Mouse (Mus musculus) embryonic facial prominence, embryonic 14.5 days (tissue): ENCODE measurements around the gene Ppp1cb. TPM values are rescaled to one million over a fixed set of nuclear protein-coding genes. Genes with fewer than 3 reads are reported as not detected.

Experiments
- ATAC-seq: fragments of 200-750 bp; cut with Nextera tagmentation; 2 replicates; pipeline ENCODE4 v1.8.0; 2017; ENCODE audit warnings: low read depth, moderate number of reproducible peaks, moderate TSS enrichment
- DNase-seq: peaks from one replicate; pipeline ENCODE4 v3.0.0-alpha.2; 2015; ENCODE audit warnings: low spot score
- H3K27ac ChIP-seq: fragments of 300-500 bp; sonication (generic); replicated peaks from 2 replicates; pipeline ENCODE4 v1.5.1; 2014; ENCODE audit warnings: low read depth, mild to moderate bottlenecking, low read length, moderate library complexity
- H3K27me3 ChIP-seq: fragments of 300-500 bp; sonication (generic); replicated peaks from 2 replicates; pipeline ENCODE4 v1.6.1; 2014; ENCODE audit warnings: low read length; ENCODE audit not compliant: control insufficient read depth, insufficient read depth
- H3K36me3 ChIP-seq: fragments of 300-500 bp; sonication (generic); 2 replicates; pipeline ENCODE4 v1.6.1; 2014; ENCODE audit warnings: low read length, mixed read lengths; ENCODE audit not compliant: control insufficient read depth, insufficient read depth
- H3K4me1 ChIP-seq: fragments of 300-500 bp; sonication (generic); 2 replicates; pipeline ENCODE4 v1.6.1; 2014; ENCODE audit warnings: antibody characterized with exemption, low read length; ENCODE audit not compliant: control insufficient read depth, insufficient read depth
- H3K4me2 ChIP-seq: fragments of 300-500 bp; sonication (generic); 2 replicates; pipeline ENCODE4 v1.6.1; 2014; ENCODE audit warnings: low read depth, mild to moderate bottlenecking, low read length, moderate library complexity, mixed read lengths
- H3K4me3 ChIP-seq: fragments of 300-500 bp; sonication (generic); 2 replicates; pipeline ENCODE4 v1.5.1; 2014; ENCODE audit warnings: low read depth, mild to moderate bottlenecking, low read length
- H3K9ac ChIP-seq: fragments of 300-500 bp; sonication (generic); 2 replicates; pipeline ENCODE4 v1.6.1; 2014; ENCODE audit warnings: low read depth, mild to moderate bottlenecking, low read length, moderate library complexity, mixed read lengths
- H3K9me3 ChIP-seq: fragments of 300-500 bp; sonication (generic); 2 replicates; pipeline ENCODE4 v1.6.1; 2016; ENCODE audit warnings: low read length; ENCODE audit not compliant: control insufficient read depth
- WGBS: fragments of 180-500 bp; shearing (Covaris S2); extraction: QIAGEN DNeasy Blood & Tissue Kit; methylation state at CpG from one replicate; pipeline ENCODE4 v1.1.7; 2014; 5-methylcytosine and 5-hydroxymethylcytosine counted together
- polyA plus RNA-seq: library from polyadenylated mRNA; unstranded; fragments of >200 nt; fragmentation: Nextera tagmentation; extraction: Ambion mirVana; gene quantifications from 2 replicates; pipeline ENCODE4 v1.2.1, GENCODE M21; 2014

The Ppp1cb gene
- polyA plus RNA-seq, 1 experiment from 2014 or later, result 221 TPM

DNA sequence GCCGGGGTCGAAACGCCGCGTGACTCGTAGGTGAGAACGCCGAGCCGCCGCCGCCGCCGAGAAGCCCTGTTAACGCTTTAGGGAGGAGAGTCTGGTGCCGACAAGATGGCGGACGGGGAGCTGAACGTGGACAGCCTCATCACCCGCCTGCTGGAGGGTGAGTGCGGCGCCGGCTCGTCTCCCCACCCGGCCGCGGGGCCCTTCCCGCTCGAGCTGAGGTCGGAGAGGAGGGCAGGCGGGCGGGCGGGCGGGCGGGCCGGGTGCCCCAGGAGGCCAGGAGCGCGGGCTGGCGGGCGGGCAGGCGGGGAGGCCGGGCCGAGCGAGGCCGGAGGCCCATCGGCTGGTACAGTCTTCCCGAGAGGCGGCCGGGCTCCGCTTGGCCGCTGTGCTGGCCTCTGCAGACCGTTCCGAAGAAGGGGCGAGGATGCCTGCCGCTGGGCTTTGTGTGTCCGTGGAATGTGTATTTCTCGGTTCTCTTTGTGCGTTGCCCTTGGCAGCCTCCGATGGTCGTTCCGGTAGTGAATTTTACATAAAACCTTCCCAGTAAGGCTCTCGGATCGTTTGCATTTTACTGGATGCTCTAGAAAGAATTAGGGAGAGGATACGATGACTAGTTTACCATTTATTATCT, 723 bp downstream of the Ppp1cb start:
- H3K9ac ChIP-seq, result peak overlapping the region; percentile 99
- peak; percentile 44 for DNase-seq
- WGBS, result 0% methylated on average over 28 of the region's 63 CpGs
- no peaks in the 10 kb centered on the region for H3K27me3 ChIP-seq
- no peaks in the 10 kb centered on the region for H3K9me3 ChIP-seq
- H3K4me3 ChIP-seq, result peak overlapping the region; percentile 87
- H3K36me3 ChIP-seq, result no peaks in the 10 kb centered on the region
- peaks cover 6% of the 10 kb centered on the region; the same call in 1 of the 2 replicates for H3K4me1 ChIP-seq
- H3K4me2 ChIP-seq, result peak overlapping the region; percentile 62
- peak overlapping the region; percentile 100 for H3K27ac ChIP-seq
- ATAC-seq, result peak; percentile 77

- Histone ChIP-seq H3K27ac (peak overlapping the region; percentile 100), H3K9me3 (no peaks in the 10 kb centered on the region), H3K9ac (peak overlapping the region; percentile 99), H3K36me3 (no peaks in the 10 kb centered on the region), H3K27me3 (no peaks in the 10 kb centered on the region), H3K4me1 (peaks cover 6% of the 10 kb centered on the region; the same call in 1 of the 2 replicates), H3K4me3 (peak overlapping the region; percentile 87), H3K4me2 (peak overlapping the region; percentile 62)
- DNase-seq (peak; percentile 84), ATAC-seq (no peak)
- under 1% methylated on average over 19 of the region's 19 CpGs for WGBS
Measured at GRCm38 (mm10) chr5:32459882-32460751, 1.5 kb downstream of the Ppp1cb start.

DNA sequence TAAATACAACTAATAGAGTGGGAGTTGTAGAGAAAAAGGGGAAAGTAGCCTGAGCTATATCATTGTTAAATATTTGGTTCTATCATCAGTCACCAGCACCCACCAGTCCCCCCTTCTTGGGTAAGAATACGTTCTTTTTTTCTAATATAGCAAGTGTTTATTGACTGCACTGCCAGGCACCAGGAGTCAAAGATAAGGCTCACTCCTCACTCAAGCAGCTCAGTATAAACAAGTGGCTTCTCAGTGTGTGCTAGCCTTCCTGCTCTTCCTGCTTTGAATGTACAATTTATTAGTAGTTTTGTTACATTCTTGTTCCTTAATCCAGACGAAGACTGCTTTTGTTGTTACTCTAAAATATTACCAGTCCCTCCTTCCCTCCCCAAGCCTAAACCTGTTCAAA, 2.3 kb downstream of the Ppp1cb start:
- Histone ChIP-seq H3K9ac (peak overlapping the region; percentile 47), H3K36me3 (no peaks in the 10 kb centered on the region), H3K4me3 (peak overlapping the region; percentile 21), H3K27ac (no peak overlapping the region), H3K4me2 (peak overlapping the region; percentile 48), H3K27me3 (no peaks in the 10 kb centered on the region), H3K4me1 (peaks cover 6% of the 10 kb centered on the region; the same call in 1 of the 2 replicates), H3K9me3 (no peaks in the 10 kb centered on the region)
- DNase-seq (no peak), ATAC-seq (no peak)
- WGBS, result 36% methylated on average over 2 of the region's 2 CpGs

DNA sequence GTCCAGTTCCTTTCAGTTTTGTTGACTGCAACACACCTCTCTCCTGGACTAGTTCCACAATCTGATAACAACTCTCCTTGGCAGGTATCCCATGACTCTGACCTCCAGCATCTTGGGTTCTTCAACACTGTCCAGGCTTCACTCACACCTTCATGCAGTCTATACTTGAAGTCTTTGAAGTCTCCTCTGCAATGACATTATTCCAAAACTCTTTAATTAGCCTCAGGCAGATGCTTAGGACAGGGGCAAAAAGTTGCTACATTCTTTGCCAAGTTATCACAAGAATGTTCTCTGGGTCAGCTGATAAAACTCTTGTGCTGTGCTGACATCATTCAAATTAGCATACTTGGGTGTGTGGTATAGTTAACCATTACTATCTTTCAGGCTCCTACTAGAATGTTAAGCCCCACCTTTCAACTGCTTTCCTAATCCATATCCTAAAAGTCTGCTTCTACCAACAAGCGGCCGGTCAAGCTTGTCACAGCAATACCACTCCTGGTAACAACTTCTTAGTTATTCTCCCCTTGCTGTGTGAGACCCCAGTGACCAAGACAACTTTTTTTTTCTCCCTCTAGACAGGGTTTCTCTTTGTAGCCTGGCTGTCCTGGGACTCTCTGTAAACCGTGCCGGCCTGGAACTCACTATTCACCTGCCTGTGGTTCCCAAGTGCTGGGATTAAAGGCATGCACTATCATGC, 13.8 kb downstream of the Ppp1cb start:
- Histone ChIP-seq H3K4me3 (no peak overlapping the region), H3K27me3 (no peaks in the 10 kb centered on the region), H3K9ac (no peak overlapping the region), H3K4me1 (no peaks in the 10 kb centered on the region), H3K9me3 (no peaks in the 10 kb centered on the region), H3K36me3 (no peaks in the 10 kb centered on the region), H3K27ac (no peak overlapping the region), H3K4me2 (no peak overlapping the region)
- WGBS, result 89% methylated on average over 4 of the region's 4 CpGs
- no peak for ATAC-seq
- DNase-seq, result no peak

DNA sequence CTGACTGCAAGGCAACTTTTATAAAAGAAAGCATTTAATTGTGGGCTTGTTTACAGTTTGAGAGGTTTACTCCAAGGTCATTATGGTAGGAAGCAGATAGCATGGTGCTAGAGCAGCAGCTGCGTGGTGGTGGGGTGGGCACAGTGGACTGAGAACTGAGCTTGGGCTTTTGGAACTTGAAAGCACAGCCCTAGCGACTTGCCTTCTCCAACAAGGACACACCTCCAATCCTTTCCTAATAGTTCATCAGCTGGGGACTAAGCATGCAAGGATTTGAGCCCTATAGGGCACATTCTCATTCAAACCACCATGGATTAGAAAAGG, 14.3 kb downstream of the Ppp1cb start:
- Histone ChIP-seq H3K27me3 (no peaks in the 10 kb centered on the region), H3K9ac (no peak overlapping the region), H3K36me3 (no peaks in the 10 kb centered on the region), H3K4me3 (no peak overlapping the region), H3K4me2 (no peak overlapping the region), H3K4me1 (no peaks in the 10 kb centered on the region), H3K9me3 (no peaks in the 10 kb centered on the region), H3K27ac (no peak overlapping the region)
- WGBS, result 85% methylated on average over 2 of the region's 2 CpGs
- ATAC-seq (no peak), DNase-seq (no peak)

DNA sequence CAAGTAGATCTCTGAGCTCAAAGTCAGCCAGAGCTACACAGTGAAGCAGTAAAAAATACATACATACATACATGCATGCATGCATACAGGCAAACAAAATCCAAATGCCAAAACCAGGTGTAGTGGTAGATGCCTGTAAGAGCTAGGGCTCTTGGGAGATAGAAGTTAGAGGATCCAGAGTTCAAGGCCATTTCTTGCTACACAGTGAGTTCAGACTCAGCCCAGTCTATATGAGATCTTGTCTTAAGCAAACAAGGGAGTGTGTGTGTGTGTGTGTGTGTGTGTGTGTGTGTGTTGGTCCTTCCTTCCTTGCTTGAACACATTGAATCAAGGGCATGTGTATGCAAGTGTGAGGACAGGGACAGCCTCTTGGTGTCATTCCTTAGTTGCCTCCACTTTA, 17.9 kb downstream of the Ppp1cb start:
- DNase-seq (no peak), ATAC-seq (no peak)
- H3K36me3 ChIP-seq, result peaks cover 33% of the 10 kb centered on the region
- H3K9ac ChIP-seq, result no peak overlapping the region
- H3K4me1 ChIP-seq, result no peaks in the 10 kb centered on the region
- H3K27ac ChIP-seq, result no peak overlapping the region
- no peaks in the 10 kb centered on the region for H3K9me3 ChIP-seq
- H3K4me2 ChIP-seq, result no peak overlapping the region
- no peak overlapping the region for H3K4me3 ChIP-seq
- H3K27me3 ChIP-seq, result no peaks in the 10 kb centered on the region

DNA sequence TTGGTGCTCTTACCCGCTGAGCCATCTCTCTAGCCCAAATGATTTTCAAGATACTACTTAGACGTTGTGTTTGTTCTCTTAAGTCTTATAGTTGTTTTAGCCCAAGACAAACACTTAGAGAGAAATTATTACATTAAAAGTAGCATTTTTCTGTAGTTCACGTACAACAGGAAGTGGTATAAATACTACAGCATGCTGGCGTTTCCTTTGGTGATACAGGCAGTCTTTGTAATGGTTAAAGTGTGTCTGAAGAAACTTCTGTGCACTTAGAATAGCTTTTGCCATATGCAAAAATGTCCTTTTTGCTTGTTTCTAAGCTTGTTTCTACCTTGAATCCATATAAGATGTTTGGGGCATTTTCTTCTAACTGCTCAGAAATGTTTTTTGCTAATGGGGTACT, 20.3 kb downstream of the Ppp1cb start:
- ATAC-seq (no peak), DNase-seq (no peak)
- H3K27ac ChIP-seq, result no peak overlapping the region
- no peak overlapping the region for H3K4me2 ChIP-seq
- no peak overlapping the region for H3K4me3 ChIP-seq
- no peaks in the 10 kb centered on the region for H3K4me1 ChIP-seq
- no peaks in the 10 kb centered on the region for H3K27me3 ChIP-seq
- peaks cover 46% of the 10 kb centered on the region for H3K36me3 ChIP-seq
- no peaks in the 10 kb centered on the region for H3K9me3 ChIP-seq
- H3K9ac ChIP-seq, result no peak overlapping the region
- 86% methylated on average over 4 of the region's 4 CpGs for WGBS

DNA sequence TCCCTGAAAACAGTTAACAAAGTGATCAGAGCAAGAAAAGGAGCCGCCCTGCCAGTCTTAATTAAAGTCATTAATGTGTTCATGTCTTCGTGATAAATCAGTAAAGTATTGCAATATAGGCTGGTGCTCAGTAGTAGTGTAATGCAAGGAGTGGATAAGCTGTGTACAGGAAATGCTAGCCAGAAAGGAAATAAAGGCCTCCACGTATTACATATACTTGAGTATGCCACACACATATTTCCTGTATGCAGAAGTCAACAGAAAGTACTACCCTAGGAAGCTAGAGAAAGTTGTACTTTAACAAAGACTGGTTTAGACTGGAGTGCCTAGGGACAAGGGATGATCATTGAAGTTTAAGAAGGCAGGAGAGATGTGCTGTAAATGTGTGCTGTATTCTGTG, 26.8 kb downstream of the Ppp1cb start:
- no peaks in the 10 kb centered on the region for H3K4me1 ChIP-seq
- H3K9ac ChIP-seq, result no peak overlapping the region
- H3K4me3 ChIP-seq, result no peak overlapping the region
- 89% methylated on average over 3 of the region's 3 CpGs for WGBS
- H3K9me3 ChIP-seq, result no peaks in the 10 kb centered on the region
- peaks cover 87% of the 10 kb centered on the region for H3K36me3 ChIP-seq
- H3K27me3 ChIP-seq, result no peaks in the 10 kb centered on the region
- no peak for ATAC-seq
- no peak overlapping the region for H3K27ac ChIP-seq
- DNase-seq, result no peak
- H3K4me2 ChIP-seq, result no peak overlapping the region
